Comparison of ENCODE assay signal across 22 mouse cellular contexts in genomic region chr5:115183482-115183881, GRCm38 (mm10). TPM values are rescaled to one million over a fixed set of nuclear protein-coding genes. Genes with fewer than 3 reads are reported as not detected.
DNase-seq lines count a peak whose midpoint lies in the region; ATAC-seq and TF ChIP-seq lines count a peak whose summit lies in the region.
"Had no signal": no experiment of that assay in that cellular context is flagged by ENCODE, and none has a peak within 500 bp of the region (broad histone marks: within the 10 kb centered on the region; RNA-seq: fewer than 3 reads in every experiment).

No protein-coding gene starts in this region.

- H3K27ac ChIP-seq in heart, embryonic 12.5 days (ENCODE audit: poor library complexity, severe bottlenecking), result peak overlapping the region; percentile 67
- H3K27ac ChIP-seq in heart, embryonic 16.5 days (ENCODE audit: low read length), result peak overlapping the region; percentile 43
- H3K27ac ChIP-seq in heart, adult 2 months, result no peak overlapping the region; the same call in 1 of the 2 replicates
- no peak overlapping the region for H3K27ac ChIP-seq in midbrain, embryonic 11.5 days (ENCODE audit: low read depth, low read length)
- no peak overlapping the region for H3K27ac ChIP-seq in midbrain, embryonic 14.5 days (replicated peaks; ENCODE audit: low read depth, low read length)
- H3K27ac ChIP-seq in MEL (ENCODE audit: control insufficient read depth, low read depth, low read length), result no peak overlapping the region
- H3K27ac ChIP-seq: embryonic facial prominence, embryonic 13.5 days; forebrain, embryonic 12.5 days had no signal

- H3K36me3 ChIP-seq in heart, embryonic 12.5 days, result no peaks in the 10 kb centered on the region
- H3K36me3 ChIP-seq in heart, embryonic 16.5 days (ENCODE audit: control insufficient read depth, insufficient read depth), result no peaks in the 10 kb centered on the region
- no peaks in the 10 kb centered on the region for H3K36me3 ChIP-seq in heart, adult 2 months (ENCODE audit: control insufficient read depth, insufficient read depth, low read length)
- no peaks in the 10 kb centered on the region for H3K36me3 ChIP-seq in midbrain, embryonic 11.5 days (ENCODE audit: control insufficient read depth, insufficient read depth, low read length)
- H3K36me3 ChIP-seq in midbrain, embryonic 14.5 days (ENCODE audit: control insufficient read depth, insufficient read depth, low read length), result no peaks in the 10 kb centered on the region
- H3K36me3 ChIP-seq in MEL (ENCODE audit: control insufficient read depth in 1 of 2, insufficient read depth in 2 of 2, low read length in 2 of 2), result no peaks in the 10 kb centered on the region; a peak in 1 of 4 replicates
- H3K36me3 ChIP-seq: embryonic facial prominence, embryonic 13.5 days; forebrain, embryonic 12.5 days; hindbrain, embryonic 12.5 days had no signal

- peaks cover 21% of the 10 kb centered on the region for H3K27me3 ChIP-seq in heart, embryonic 12.5 days (replicated peaks)
- H3K27me3 ChIP-seq in heart, embryonic 16.5 days (ENCODE audit: control insufficient read depth, insufficient read depth, low read length), result no peaks in the 10 kb centered on the region; the same call in 1 of the 2 replicates
- no peaks in the 10 kb centered on the region for H3K27me3 ChIP-seq in heart, adult 2 months (ENCODE audit: control insufficient read depth, insufficient read depth, low read length)
- H3K27me3 ChIP-seq in midbrain, embryonic 11.5 days (ENCODE audit: control insufficient read depth, insufficient read depth, low read length), result no peaks in the 10 kb centered on the region
- H3K27me3 ChIP-seq in midbrain, embryonic 14.5 days (ENCODE audit: control insufficient read depth, insufficient read depth, low read length), result no peaks in the 10 kb centered on the region
- H3K27me3 ChIP-seq in MEL (ENCODE audit: control insufficient read depth in 1 of 2, insufficient read depth in 2 of 2, low read length in 2 of 2), result no peaks in the 10 kb centered on the region

- no peak overlapping the region for H3K4me2 ChIP-seq in heart, embryonic 12.5 days
- no peak overlapping the region for H3K4me2 ChIP-seq in heart, embryonic 16.5 days (ENCODE audit: low read depth, low read length)
- H3K4me2 ChIP-seq in midbrain, embryonic 11.5 days, result no peak overlapping the region
- H3K4me2 ChIP-seq in midbrain, embryonic 14.5 days (ENCODE audit: low read length), result no peak overlapping the region
- H3K4me2 ChIP-seq: forebrain, embryonic 12.5 days had no signal

- no peak for TF ChIP-seq EP300 in heart, adult 2 months (IDR thresholded peaks at IDR 0.05; ENCODE audit: insufficient read depth, low read depth, low read length)
- 0 out of 4 replicates have a peak, but pooled peaks of 1 of the 2 experiments have one; percentile 7 for TF ChIP-seq EP300 in MEL (IDR thresholded peaks at IDR 0.05; ENCODE audit: low read depth in 1 of 2, low read length in 2 of 2)

- peaks cover 65% of the 10 kb centered on the region for H3K4me1 ChIP-seq in heart, embryonic 12.5 days (replicated peaks)
- H3K4me1 ChIP-seq in heart, embryonic 16.5 days (ENCODE audit: control insufficient read depth, insufficient read depth, low read length), result peaks cover 23% of the 10 kb centered on the region
- H3K4me1 ChIP-seq in heart, adult 2 months (ENCODE audit: control insufficient read depth, insufficient read depth, low read length), result peaks cover 13% of the 10 kb centered on the region
- peaks cover 18% of the 10 kb centered on the region for H3K4me1 ChIP-seq in midbrain, embryonic 11.5 days (ENCODE audit: control insufficient read depth, insufficient read depth, low read length)
- H3K4me1 ChIP-seq in midbrain, embryonic 14.5 days (ENCODE audit: control insufficient read depth, insufficient read depth, low read length), result peaks cover 17% of the 10 kb centered on the region
- H3K4me1 ChIP-seq in MEL (ENCODE audit: control insufficient read depth in 1 of 2, insufficient read depth in 2 of 2, low read length in 2 of 2), result peaks cover 0 to 4% of the 10 kb centered on the region in 2 experiments; a peak in 2 of 4 replicates

- 0 out of 2 replicates have a peak overlapping the region, but pooled peaks have one; percentile 19 for H3K9ac ChIP-seq in heart, embryonic 12.5 days
- peak overlapping the region; percentile 22 for H3K9ac ChIP-seq in heart, embryonic 16.5 days (ENCODE audit: low read length)
- no peak overlapping the region for H3K9ac ChIP-seq in heart, adult 2 months (ENCODE audit: low read depth, low read length)
- no peak overlapping the region for H3K9ac ChIP-seq in midbrain, embryonic 11.5 days (ENCODE audit: low read length)
- H3K9ac ChIP-seq in midbrain, embryonic 14.5 days (replicated peaks; ENCODE audit: low read length), result no peak overlapping the region
- no peak overlapping the region for H3K9ac ChIP-seq in MEL (ENCODE audit: control insufficient read depth, low read depth, low read length, poor library complexity, severe bottlenecking)
- H3K9ac ChIP-seq: embryonic facial prominence, embryonic 13.5 days; forebrain, embryonic 12.5 days had no signal

- 39% methylated on average over 10 of the region's 10 CpGs for WGBS in heart, embryonic 12.5 days
- WGBS in heart, embryonic 16.5 days, result 40% methylated on average over 10 of the region's 10 CpGs
- 57% methylated on average over 10 of the region's 10 CpGs for WGBS in heart, adult 2 months
- WGBS in midbrain, embryonic 11.5 days, result 79% methylated on average over 10 of the region's 10 CpGs
- WGBS in midbrain, embryonic 14.5 days, result 84% methylated on average over 10 of the region's 10 CpGs

- no peaks in the 10 kb centered on the region for H3K79me2 ChIP-seq in heart, adult 2 months (replicated peaks; ENCODE audit: control insufficient read depth, insufficient read depth, low read length)
- H3K79me2 ChIP-seq in MEL (ENCODE audit: control insufficient read depth, insufficient read depth, low read length, poor library complexity), result no peaks in the 10 kb centered on the region

- ATAC-seq in heart, embryonic 12.5 days (ENCODE audit: insufficient number of reproducible peaks, low FRiP score), result no peak
- ATAC-seq in heart, embryonic 16.5 days (replicated peaks; ENCODE audit: extremely low read depth, insufficient read depth, low FRiP score), result no peak
- no peak for ATAC-seq in midbrain, embryonic 11.5 days (ENCODE audit: low FRiP score)
- no peak for ATAC-seq in midbrain, embryonic 14.5 days (ENCODE audit: low FRiP score, low TSS enrichment)
- ATAC-seq: forebrain, embryonic 16.5 days; hindbrain, embryonic 16.5 days; inflammation-experienced regulatory T-cells, adult 6 months; intestine, postnatal 0 days had no signal

- intact Hi-C loops in heart, postnatal 25 days (cut with DNase I), result no loop called here
- intact Hi-C loops in heart, adult 2 months (cut with DNase I), result loop anchor here (2.0 kb wide), 1 partner anchor 19 kb away; no protein-coding TSS in a partner anchor

- no peak for DNase-seq in heart, postnatal 25 days (ENCODE audit: low spot score)
- DNase-seq in heart, adult 2 months, result no peak
- peak; percentile 56 for DNase-seq in midbrain, embryonic 11.5 days (ENCODE audit: low spot score, missing footprints)
- DNase-seq in midbrain, embryonic 14.5 days, result no peak
- no peak for DNase-seq in MEL (ENCODE audit: low read depth, low spot score)
- DNase-seq: adrenal gland, adult 2 months; adrenal gland, postnatal 25 days; cerebellum, adult 18-20 months; cerebellum, adult 9-11 months; cerebellum, postnatal 36 days; gastrocnemius, postnatal 25 days; heart, postnatal 14 days had no signal

- no peak overlapping the region for H3K4me3 ChIP-seq in heart, embryonic 12.5 days
- no peak overlapping the region for H3K4me3 ChIP-seq in heart, embryonic 16.5 days (ENCODE audit: low read length)
- no peak overlapping the region for H3K4me3 ChIP-seq in heart, adult 2 months
- no peak overlapping the region for H3K4me3 ChIP-seq in midbrain, embryonic 11.5 days (ENCODE audit: low read depth, low read length)
- no peak overlapping the region for H3K4me3 ChIP-seq in midbrain, embryonic 14.5 days (replicated peaks; ENCODE audit: low read depth, low read length)
- H3K4me3 ChIP-seq in MEL (ENCODE audit: control insufficient read depth in 1 of 2, insufficient read depth in 1 of 2, low read depth in 2 of 2, low read length in 2 of 2), result no peak overlapping the region
- H3K4me3 ChIP-seq: embryonic facial prominence, embryonic 13.5 days; forebrain, embryonic 12.5 days; hindbrain, embryonic 12.5 days had no signal

- TF ChIP-seq CTCF in heart, adult 2 months (IDR thresholded peaks at IDR 0.05), result no peak
- no peak for TF ChIP-seq CTCF in MEL (IDR thresholded peaks at IDR 0.05 in 2 of 3, conservative IDR thresholded peaks at IDR 0.05 in 1 of 3; ENCODE audit: control insufficient read depth in 1 of 3, insufficient read depth in 1 of 3, low read depth in 2 of 3, low read length in 3 of 3, poor library complexity in 1 of 3, severe bottlenecking in 1 of 3)

- no peak for TF ChIP-seq RAD21 in MEL (IDR thresholded peaks at IDR 0.05; ENCODE audit: low read depth, low read length)

- no peaks in the 10 kb centered on the region; the same call in 1 of the 2 replicates for H3K9me3 ChIP-seq in heart, embryonic 12.5 days (replicated peaks)
- no peaks in the 10 kb centered on the region for H3K9me3 ChIP-seq in heart, embryonic 16.5 days (replicated peaks; ENCODE audit: control insufficient read depth, low read length)
- H3K9me3 ChIP-seq in midbrain, embryonic 11.5 days (ENCODE audit: control insufficient read depth, low read length), result no peaks in the 10 kb centered on the region
- H3K9me3 ChIP-seq in midbrain, embryonic 14.5 days (ENCODE audit: control insufficient read depth, low read length), result no peaks in the 10 kb centered on the region
- H3K9me3 ChIP-seq in MEL (replicated peaks; ENCODE audit: insufficient read depth, low read length), result no peaks in the 10 kb centered on the region
- H3K9me3 ChIP-seq: embryonic facial prominence, embryonic 13.5 days; forebrain, embryonic 12.5 days; hindbrain, embryonic 12.5 days had no signal

- no peak for TF ChIP-seq POLR2A in heart, adult 2 months (IDR thresholded peaks at IDR 0.05; ENCODE audit: insufficient read depth, low read depth, low read length)
- TF ChIP-seq POLR2A in MEL (IDR thresholded peaks at IDR 0.05; ENCODE audit: control insufficient read depth in 1 of 2, insufficient read depth in 1 of 2, low read depth in 1 of 2, low read length in 2 of 2, poor library complexity in 1 of 2), result no peak

RNA-seq across cellular contexts. Expression of gene Cabp1, which starts 10.7 kb away (rescaled TPM):
- polyA plus RNA-seq in heart, embryonic 12.5 days (2016; fragmentation: Nextera tagmentation; extraction: Ambion mirVana), result 0.34 and 0.54 TPM in 2 replicates
- total RNA-seq in heart, postnatal 25 days (2021), result 1 to 10 TPM; 2.7 to 3.0 TPM
- polyA plus RNA-seq in heart, embryonic 16.5 days (2015; fragmentation: Nextera tagmentation; extraction: Ambion mirVana), result 0.51 and 1.1 TPM in 2 replicates
- total RNA-seq in heart, adult 2 months (2021), result 1 to 10 TPM; 2.3 to 3.9 TPM
- polyA plus RNA-seq in heart, adult 2 months (2012; rRNA removed), result 6.0 and 13.2 TPM in 2 replicates
- polyA plus RNA-seq in midbrain, embryonic 11.5 days (2014; fragmentation: Nextera tagmentation; extraction: Ambion mirVana), result 1.1 and 2.3 TPM in 2 replicates
- 6.6 and 6.9 TPM in 2 replicates for polyA plus RNA-seq in midbrain, embryonic 14.5 days (2014; fragmentation: Nextera tagmentation; extraction: Ambion mirVana)
- total RNA-seq in MEL (2012; rRNA removed), result 0.35 and 0.52 TPM in 2 replicates
- 1 to 10 TPM in 1 of 2 experiments, not detected in 1; 1.7 TPM for polyA plus RNA-seq in MEL (2012; ENCODE audit: insufficient read depth in 1 of 2, insufficient read length in 2 of 2, low read depth in 1 of 2, low replicate concordance in 2 of 2, missing spikeins in 1 of 2)
- total RNA-seq: granulocyte monocyte progenitor cell, adult 5-6 weeks had no signal
- polyA plus RNA-seq: inflammation-experienced regulatory T-cells, adult 6 months had no signal

RNA-seq across cellular contexts. Expression of gene Mlec, which starts 25.5 kb away (rescaled TPM):
- polyA plus RNA-seq in heart, embryonic 12.5 days (2016; fragmentation: Nextera tagmentation; extraction: Ambion mirVana), result 103 and 105 TPM in 2 replicates
- 10 to 100 TPM; 74.6 to 75.8 TPM for total RNA-seq in heart, postnatal 25 days (2021)
- 50.7 and 55.8 TPM in 2 replicates for polyA plus RNA-seq in heart, embryonic 16.5 days (2015; fragmentation: Nextera tagmentation; extraction: Ambion mirVana)
- total RNA-seq in heart, adult 2 months (2021), result 10 to 100 TPM; 74.6 to 80.6 TPM
- 40.4 and 75.4 TPM in 2 replicates for polyA plus RNA-seq in heart, adult 2 months (2012; rRNA removed)
- polyA plus RNA-seq in midbrain, embryonic 11.5 days (2014; fragmentation: Nextera tagmentation; extraction: Ambion mirVana), result 30.0 and 37.3 TPM in 2 replicates
- 14.6 and 18.6 TPM in 2 replicates for polyA plus RNA-seq in midbrain, embryonic 14.5 days (2014; fragmentation: Nextera tagmentation; extraction: Ambion mirVana)
- total RNA-seq in MEL (2012; rRNA removed), result 146 and 167 TPM in 2 replicates
- 100 to 1,000 TPM in 1 of 2 experiments, not detected in 1; 156 TPM for polyA plus RNA-seq in MEL (2012; ENCODE audit: insufficient read depth in 1 of 2, insufficient read length in 2 of 2, low read depth in 1 of 2, low replicate concordance in 2 of 2, missing spikeins in 1 of 2)

RNA-seq across cellular contexts. Expression of gene Unc119b, which starts 48.7 kb away (rescaled TPM):
- polyA plus RNA-seq in heart, embryonic 12.5 days (2016; fragmentation: Nextera tagmentation; extraction: Ambion mirVana), result 22.8 and 23.2 TPM in 2 replicates
- 10 to 100 TPM; 18.9 to 21.9 TPM for total RNA-seq in heart, postnatal 25 days (2021)
- 20.7 and 22.6 TPM in 2 replicates for polyA plus RNA-seq in heart, embryonic 16.5 days (2015; fragmentation: Nextera tagmentation; extraction: Ambion mirVana)
- total RNA-seq in heart, adult 2 months (2021), result 10 to 100 TPM; 15.8 to 22.0 TPM
- 18.4 and 27.8 TPM in 2 replicates for polyA plus RNA-seq in heart, adult 2 months (2012; rRNA removed)
- polyA plus RNA-seq in midbrain, embryonic 11.5 days (2014; fragmentation: Nextera tagmentation; extraction: Ambion mirVana), result 55.1 and 64.6 TPM in 2 replicates
- 29.1 and 37.2 TPM in 2 replicates for polyA plus RNA-seq in midbrain, embryonic 14.5 days (2014; fragmentation: Nextera tagmentation; extraction: Ambion mirVana)
- total RNA-seq in MEL (2012; rRNA removed), result 15.8 and 18.6 TPM in 2 replicates
- polyA plus RNA-seq in MEL (2012; ENCODE audit: insufficient read depth in 1 of 2, insufficient read length in 2 of 2, low read depth in 1 of 2, low replicate concordance in 2 of 2, missing spikeins in 1 of 2), result 10 to 100 TPM in 1 of 2 experiments, not detected in 1; 25.7 TPM

RNA-seq across cellular contexts. Expression of gene Pop5, which starts 52.2 kb away (rescaled TPM):
- 63.2 and 68.6 TPM in 2 replicates for polyA plus RNA-seq in heart, embryonic 12.5 days (2016; fragmentation: Nextera tagmentation; extraction: Ambion mirVana)
- total RNA-seq in heart, postnatal 25 days (2021), result 10 to 100 TPM; 31.6 to 37.8 TPM
- polyA plus RNA-seq in heart, embryonic 16.5 days (2015; fragmentation: Nextera tagmentation; extraction: Ambion mirVana), result 70.5 and 76.5 TPM in 2 replicates
- 10 to 100 TPM; 32.2 to 38.1 TPM for total RNA-seq in heart, adult 2 months (2021)
- polyA plus RNA-seq in heart, adult 2 months (2012; rRNA removed), result 36.2 and 43.8 TPM in 2 replicates
- polyA plus RNA-seq in midbrain, embryonic 11.5 days (2014; fragmentation: Nextera tagmentation; extraction: Ambion mirVana), result 91.0 and 98.7 TPM in 2 replicates
- 95.6 and 106 TPM in 2 replicates for polyA plus RNA-seq in midbrain, embryonic 14.5 days (2014; fragmentation: Nextera tagmentation; extraction: Ambion mirVana)
- total RNA-seq in MEL (2012; rRNA removed), result 166 and 208 TPM in 2 replicates
- polyA plus RNA-seq in MEL (2012; ENCODE audit: insufficient read depth in 1 of 2, insufficient read length in 2 of 2, low read depth in 1 of 2, low replicate concordance in 2 of 2, missing spikeins in 1 of 2), result 100 to 1,000 TPM; 103 to 388 TPM

Comparison
In these comparisons a context has a peak if more than half of its experiments do, and no peak if none do; other contexts are left out.
1. H3K27ac ChIP-seq: peak in heart, embryonic 12.5 days (single experiment) and heart, embryonic 16.5 days (single experiment); none in heart, adult 2 months (single experiment), midbrain, embryonic 11.5 days (single experiment), midbrain, embryonic 14.5 days (single experiment) and MEL (single experiment).
2. H3K9ac ChIP-seq: peak in heart, embryonic 12.5 days (single experiment) and heart, embryonic 16.5 days (single experiment); none in heart, adult 2 months (single experiment), midbrain, embryonic 11.5 days (single experiment), midbrain, embryonic 14.5 days (single experiment) and MEL (single experiment).